Mouse (Mus musculus) spleen, postnatal 36 days (tissue): ENCODE data around the gene Cd200.
A peak's percentile ranks its signal among the peaks of the same experiment; 100 is the strongest.
"Not testable (repeated sequence)": the region's sequence is repeated elsewhere in the genome, so short reads cannot be mapped to it uniquely, and the experiment has no call there.

ENCODE experiments used
- DNase-seq, 2 experiments: peaks; one replicate each; pipeline ENCODE4 v3.0.0; 2022; ENCODE audit warnings: low spot score in 2 of 2, mixed read lengths in 1 of 2

The Cd200 gene

DNA sequence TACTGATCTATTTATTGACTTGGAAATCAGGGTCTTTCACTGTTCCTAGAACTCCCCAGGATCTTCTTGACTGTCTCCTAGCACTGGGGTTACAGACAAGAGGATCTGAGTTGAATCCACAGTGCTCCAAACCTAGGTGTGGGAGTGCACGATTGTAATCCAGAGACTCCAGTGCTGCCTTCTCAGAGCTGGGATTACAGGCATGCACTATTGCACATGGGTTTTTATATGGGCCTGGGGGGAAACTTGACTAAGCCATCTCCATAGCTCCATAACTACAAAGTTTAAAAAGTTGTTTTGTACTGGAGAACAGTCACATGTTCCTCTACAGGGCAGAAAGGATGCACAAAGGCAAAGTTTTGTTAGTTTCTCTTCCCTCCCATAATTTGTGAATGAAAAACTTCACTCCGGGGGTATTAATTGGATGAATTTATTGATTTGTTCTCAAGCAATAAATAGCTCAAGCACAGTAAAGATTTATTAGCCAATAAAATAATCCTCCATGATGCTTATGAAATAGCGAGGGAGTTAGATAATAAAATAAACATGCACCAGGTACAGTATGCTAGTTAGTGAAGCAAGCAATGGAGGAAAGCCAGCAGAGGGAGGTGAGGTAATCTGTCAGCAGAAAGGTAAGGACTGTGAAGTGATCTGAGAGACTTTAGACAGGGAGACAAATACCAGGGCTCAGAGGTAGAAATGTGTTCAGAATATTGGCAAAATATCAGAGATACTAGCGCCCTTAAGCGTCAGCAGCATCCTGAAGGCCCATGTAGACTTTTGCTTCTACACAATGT is 30.5 kb downstream of the Cd200 start:
- DNase-seq, result no peak

DNA sequence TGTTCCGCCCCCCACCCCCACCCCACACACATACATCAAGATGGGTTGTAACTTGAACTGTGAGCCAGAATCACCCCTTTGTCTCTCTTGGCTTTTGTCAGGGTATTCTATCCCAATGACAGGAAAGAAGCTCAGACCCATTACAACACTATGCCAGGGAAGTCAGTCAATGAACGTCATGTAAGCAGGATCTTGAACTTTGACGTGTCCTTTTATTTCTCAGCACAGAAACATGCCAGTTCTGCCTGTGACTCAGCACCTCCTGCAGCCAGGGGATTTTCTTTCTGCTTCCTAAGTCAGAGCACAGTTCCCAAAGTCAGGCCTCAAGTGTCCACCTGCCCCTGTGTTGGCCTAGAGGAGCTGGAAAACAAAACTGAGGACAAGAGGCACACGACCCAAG is 31.5 kb downstream of the Cd200 start:
- DNase-seq, result no peak

DNA sequence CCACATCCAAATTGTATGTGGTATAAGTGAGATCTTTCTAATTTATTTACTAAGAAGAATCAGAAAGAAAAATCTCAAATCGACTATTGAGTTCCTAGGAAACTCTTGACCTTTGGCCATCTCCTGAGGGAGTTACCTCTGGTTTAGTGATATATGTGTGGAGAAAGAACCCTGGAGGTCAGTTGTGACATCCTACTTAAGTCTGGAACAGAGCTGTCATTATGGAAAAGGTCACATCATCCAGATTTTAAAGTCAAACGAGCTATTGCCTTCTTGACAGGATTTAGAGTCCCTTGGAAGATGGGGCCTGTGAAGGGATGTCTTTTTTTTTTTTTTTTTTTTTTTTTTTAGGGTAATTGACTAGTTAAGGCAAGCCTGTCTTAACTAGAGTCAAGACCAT is 32.0 kb downstream of the Cd200 start:
- DNase-seq, result no peak

GRCm38 (mm10) chr16:45376294-45376693 is 32.6 kb downstream of the Cd200 start:
- DNase-seq, result no peak

DNA sequence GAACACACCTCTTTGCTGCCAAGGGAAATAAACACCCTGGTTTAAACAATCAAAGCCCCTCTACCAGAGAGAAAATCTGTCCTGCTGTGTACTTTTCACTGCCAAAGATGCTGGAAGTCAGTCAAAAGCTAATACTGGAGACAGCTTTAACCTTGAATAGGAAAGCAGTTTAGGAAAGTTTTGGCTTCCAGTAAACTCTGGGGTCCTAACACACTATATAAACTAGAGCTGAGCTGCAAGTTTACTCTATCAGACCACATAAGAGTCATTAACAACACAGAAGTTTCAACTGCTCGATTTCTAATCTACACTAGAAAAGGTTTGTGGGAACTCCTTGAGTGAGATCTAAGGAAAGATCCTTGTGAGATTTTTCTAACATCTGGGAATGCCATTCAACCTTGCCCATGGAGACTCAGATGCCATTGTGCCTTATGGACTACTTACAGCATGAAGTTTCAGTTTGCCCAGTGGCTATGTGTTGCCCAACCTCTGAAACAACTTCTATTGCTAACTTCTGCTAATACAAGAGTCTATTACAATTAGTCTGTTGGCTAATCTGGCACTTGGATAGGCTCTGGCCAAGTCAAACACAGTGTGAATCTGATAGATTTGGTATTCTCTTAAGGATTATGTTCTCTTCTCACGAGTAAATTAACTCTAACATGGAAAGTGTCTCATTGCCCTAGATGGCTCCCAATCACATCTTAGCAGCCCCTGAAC is 33.2 kb downstream of the Cd200 start:
- no peak for DNase-seq

- no peak for DNase-seq
Observed at GRCm38 (mm10) chr16:45374074-45374473, 34.8 kb downstream of the Cd200 start.

- DNase-seq, result no peak
Observed at GRCm38 (mm10) chr16:45371076-45371475, 37.8 kb downstream of the Cd200 start.

DNA sequence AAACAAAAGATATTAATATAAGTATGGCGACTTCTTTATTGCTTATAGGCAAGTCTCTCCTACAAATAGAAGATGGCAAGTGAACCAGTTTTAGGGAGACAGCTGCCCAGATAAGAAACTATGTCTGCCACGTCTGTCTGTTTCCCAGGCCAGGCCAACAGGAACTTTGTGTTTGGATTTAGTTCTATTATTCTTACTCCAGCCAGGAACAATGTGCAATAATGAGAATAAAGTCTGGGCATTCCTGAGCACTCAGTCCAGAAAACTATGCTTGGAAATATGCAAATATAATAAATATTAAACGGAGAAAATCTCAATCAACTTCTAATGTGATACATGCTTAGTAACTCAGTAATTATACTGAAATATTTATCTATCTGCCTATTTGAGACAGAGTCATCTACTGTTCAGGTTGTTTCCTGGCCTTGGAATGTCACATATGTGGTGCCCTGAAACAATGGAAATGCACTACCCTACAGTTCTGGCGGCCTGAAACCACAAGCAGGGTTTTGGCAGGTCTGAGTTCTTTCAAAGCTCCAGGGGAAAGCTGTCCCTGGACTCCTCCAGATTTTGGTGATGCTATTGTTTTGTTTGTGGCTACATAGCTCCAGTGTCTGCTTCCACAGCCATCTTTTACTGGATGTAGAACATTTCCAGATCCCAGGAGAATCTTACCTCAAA is 39.4 kb downstream of the Cd200 start:
- no peak for DNase-seq

DNA sequence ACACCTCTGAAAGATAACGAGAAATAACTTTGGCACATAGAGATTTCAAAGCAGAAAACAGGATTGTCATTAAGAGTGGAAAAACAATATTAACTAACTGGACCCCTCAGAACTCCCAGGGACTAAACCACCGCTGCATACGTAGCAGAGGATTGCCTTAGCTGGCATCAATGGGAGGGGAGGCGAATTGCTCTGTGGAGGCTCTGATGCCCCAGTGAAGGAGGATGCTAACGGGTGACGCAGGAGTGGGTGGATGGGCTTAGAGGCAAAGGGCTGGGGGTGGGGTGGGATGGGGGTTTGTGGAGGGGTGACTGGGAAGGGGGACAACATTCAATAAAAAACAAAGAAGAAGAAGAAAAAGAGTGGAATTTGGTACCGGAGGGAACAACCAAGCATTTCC is 42.7 kb downstream of the Cd200 start:
- no peak for DNase-seq

DNA sequence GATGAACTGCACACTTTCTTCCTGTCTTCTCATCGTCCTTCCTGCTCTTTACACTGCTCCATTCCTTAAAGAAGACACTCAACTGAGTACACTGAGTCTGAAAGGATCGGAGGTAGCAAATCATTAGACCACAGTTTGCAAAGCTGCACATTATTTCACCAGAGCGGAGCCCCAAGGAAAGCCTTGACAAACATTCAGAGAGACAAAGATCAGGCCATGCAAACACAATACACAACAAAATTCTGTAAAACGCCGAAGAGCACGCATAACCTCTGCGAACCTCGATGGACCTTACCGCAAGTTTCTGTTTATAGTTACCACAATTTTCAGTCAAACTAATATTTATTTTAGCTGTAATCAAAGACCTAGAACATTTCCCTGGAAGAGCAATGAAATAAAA is 43.5 kb downstream of the Cd200 start:
- no peak for DNase-seq

DNA sequence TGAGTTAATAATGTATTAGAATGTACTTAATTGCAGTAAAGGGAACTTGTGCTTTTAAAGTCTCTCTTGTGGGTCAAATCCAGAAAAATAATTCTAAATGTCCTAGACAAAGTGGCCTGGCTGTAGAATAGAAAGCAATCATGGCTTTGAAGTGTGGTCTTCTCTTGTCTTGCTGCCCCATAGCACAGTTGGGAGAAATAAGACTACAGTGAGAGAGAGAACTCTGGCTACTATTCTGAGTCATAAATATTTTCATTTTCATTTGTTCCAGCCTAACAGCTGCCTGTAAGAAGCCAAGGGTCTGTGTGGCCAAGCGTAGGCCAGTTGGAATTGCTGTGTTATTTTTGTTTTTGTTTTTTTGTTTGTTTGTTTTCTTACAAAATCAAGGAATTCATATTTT is 44.2 kb downstream of the Cd200 start:
- no peak for DNase-seq

GRCm38 (mm10) chr16:45363480-45364045 is 45.3 kb downstream of the Cd200 start:
- no peak for DNase-seq

DNA sequence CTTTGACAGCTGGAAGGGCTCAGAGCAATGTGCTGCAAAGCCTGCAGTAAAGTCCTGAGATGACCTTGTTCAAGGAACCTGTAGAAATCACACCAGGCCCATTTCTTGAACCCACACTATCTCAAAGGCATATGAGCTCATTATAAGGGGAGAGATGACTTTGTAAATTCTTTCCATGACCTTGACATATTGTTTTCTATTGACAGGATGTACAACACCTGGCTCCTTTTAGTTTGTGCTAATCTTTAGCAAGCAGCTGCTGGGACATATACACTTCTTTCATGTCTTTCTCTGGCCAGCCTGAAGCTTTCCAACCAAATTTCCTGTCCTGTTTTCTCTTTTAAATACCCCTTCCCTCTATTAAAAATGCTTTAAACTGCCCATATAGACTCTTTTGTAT is 47.4 kb downstream of the Cd200 start:
- DNase-seq, result no peak

GRCm38 (mm10) chr16:45358441-45358840 is 50.4 kb downstream of the Cd200 start:
- not testable (repeated sequence) for DNase-seq

DNA sequence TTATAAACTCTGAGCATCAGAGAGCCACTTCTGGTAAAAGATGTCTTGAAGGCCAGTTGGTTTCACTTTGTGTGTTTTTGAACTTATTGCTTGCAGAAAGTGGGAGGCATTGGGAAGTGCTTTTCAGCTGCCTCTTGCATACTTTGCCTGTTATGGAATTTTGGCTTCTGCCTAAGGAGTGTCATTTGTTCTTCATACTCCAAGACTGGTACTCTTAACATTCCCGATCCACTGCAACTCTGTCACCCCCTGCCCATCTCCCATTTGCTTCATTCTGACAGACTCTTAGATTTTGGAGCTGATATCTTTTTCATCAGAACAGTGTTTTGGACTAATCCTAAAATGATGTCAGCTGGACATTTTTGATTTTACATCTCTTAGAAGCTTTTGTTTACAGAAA is 51.7 kb downstream of the Cd200 start:
- no peak for DNase-seq

GRCm38 (mm10) chr16:45352875-45353274 is 56.0 kb downstream of the Cd200 start:
- DNase-seq, result no peak

GRCm38 (mm10) chr16:45350767-45351166 is 58.1 kb downstream of the Cd200 start:
- DNase-seq, result no peak

GRCm38 (mm10) chr16:45349523-45350298 is 59.1 kb downstream of the Cd200 start:
- DNase-seq, result peak in 1 of 2 experiments; percentile 17

GRCm38 (mm10) chr16:45348238-45348637 is 60.6 kb downstream of the Cd200 start:
- DNase-seq, result not testable (repeated sequence)

DNA sequence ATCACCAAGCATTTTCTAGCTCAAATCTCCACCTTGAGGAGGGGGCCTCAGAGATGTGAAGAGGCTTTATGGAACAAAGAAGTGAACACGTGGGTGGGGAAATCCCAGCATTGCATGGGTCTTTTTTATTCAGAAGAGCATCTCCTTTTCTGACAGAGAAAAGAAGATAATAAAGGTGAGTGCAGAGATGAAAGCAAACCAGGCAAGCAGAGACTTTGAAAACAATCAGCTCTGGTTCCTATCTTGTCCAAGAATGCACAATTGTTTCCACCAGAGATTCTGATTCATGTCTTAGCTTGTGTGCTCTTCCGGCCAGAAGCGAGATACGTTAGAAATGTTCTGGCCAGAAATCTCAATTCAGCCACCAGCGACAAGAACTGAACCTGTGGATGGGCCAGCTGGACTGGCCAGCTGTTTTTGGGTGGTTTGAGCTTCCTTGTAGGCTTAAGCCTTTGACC is 61.9 kb downstream of the Cd200 start:
- no peak for DNase-seq

DNA sequence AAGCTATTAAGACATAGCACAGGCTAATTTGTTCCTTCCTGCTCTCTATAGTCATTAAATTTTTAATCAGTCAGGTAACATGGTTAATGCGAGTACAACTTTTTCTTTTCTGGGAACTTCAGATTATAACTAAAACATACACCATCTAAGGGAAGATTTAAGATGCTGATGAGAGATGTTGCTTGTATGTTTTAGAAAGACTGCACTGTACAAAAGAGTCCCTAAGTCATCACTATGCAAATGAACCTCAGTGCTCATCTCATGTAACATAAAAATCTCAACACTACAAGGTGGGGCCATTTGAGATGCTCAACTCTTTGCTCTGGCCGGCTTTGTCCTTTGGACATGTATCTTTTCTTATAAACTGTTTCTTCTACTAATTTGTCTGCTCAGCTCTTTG is 62.5 kb downstream of the Cd200 start:
- DNase-seq, result no peak
